Mouse (Mus musculus) myocyte (in vitro differentiated cells): ENCODE data around the gene Hsf2bp.

Experiments used
- POLR2AphosphoS2 ChIP-seq: IDR thresholded peaks from one replicate; pipeline ENCODE4 v1.6.1; 2011; ENCODE audit warnings: low read depth, control low read depth; ENCODE audit not compliant: insufficient read length
- TCF3 ChIP-seq: IDR thresholded peaks from one replicate; pipeline ENCODE4 v1.6.1; 2011; ENCODE audit warnings: low read depth, control low read depth; ENCODE audit not compliant: insufficient read length
- USF1 ChIP-seq: IDR thresholded peaks from one replicate; pipeline ENCODE4 v1.6.1; 2011; ENCODE audit warnings: low read depth, mild to moderate bottlenecking, control low read depth, moderate library complexity

GRCm38 (mm10) chr17:31941616-31942015, 94.5 kb downstream of the Hsf2bp start:
- TF ChIP-seq TCF3 = no peak
- no peak for TF ChIP-seq USF1
- TF ChIP-seq POLR2AphosphoS2 = no peak
